In the genomic region with DNA sequence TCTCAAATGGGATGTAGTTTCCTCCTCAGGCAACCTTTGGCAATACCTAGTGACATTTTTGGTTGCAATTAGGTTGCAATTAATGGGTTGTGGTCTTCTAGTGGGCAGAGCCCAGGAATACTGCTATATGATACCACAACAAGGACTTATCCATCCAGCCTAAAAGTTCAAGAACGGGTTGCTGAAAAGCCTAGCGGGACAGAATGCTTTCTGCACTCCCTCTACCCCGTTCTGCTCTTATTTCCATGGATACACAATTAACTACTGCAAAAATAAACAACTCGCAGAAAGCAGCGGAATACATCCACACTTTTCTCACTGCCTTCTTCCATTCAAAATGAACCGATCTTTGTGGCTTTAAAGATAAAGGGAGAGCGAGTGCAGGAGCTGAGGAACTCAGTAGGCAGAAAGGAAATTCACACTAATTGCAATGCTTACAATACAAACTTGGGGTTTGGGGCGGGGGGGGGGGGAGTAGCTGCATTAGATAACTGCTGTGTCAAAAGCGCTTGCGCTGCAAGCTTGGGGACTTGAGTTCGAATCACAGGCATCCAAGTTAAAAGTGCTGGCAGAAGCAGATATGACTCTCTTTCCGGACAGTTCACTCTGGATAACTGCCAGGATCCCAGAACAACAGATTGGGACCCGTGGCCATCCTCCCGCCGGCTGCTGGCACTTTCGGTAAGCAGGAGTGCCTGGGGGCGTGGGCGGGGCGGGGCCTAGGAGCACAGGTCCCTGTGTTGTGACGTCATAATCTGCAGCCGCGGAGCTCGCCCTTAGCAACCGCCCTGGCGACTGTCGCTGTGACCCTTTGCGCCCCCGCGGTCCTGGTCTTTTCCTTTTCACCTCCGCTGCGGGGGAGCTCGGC, we compare ENCODE assay signal across 8 mouse cellular contexts. TPM values are rescaled to one million over a fixed set of nuclear protein-coding genes. Genes with fewer than 3 reads are reported as not detected.
A peak's percentile ranks its signal among the peaks of the same experiment; 100 is the strongest.
DNase-seq lines count a peak whose midpoint lies in the region; ATAC-seq lines count a peak whose summit lies in the region.

TSS of gene Spata7 (plus strand) at position 766 of the 868 bp plus-strand sequence.

- no peaks in the 10 kb centered on the region for H3K27me3 ChIP-seq in hindbrain, embryonic 16.5 days (replicated peaks; ENCODE audit: control insufficient read depth, insufficient read depth, low read length)

- peak within 1 kb of the TSS; percentile 81 for H3K9ac ChIP-seq in hindbrain, embryonic 16.5 days (ENCODE audit: low read depth, low read length)

- DNase-seq in ZHBTc4 (ENCODE audit: low read depth, low spot score) = peak; percentile 98
- DNase-seq in cerebellum, postnatal 4 days (ENCODE audit: low spot score in 2 of 2) = peak; percentile 60 to 86
- peak; percentile 70 for DNase-seq in gastrocnemius, adult 18-20 months (ENCODE audit: low spot score)
- peak; percentile 87 for DNase-seq in left cerebral cortex, adult 11 months (ENCODE audit: low spot score)
- DNase-seq in lung, postnatal 36 days = peak; percentile 89
- DNase-seq in retina, embryonic 14.5 days (ENCODE audit: low spot score) = peak; percentile 93
- peak; percentile 76 to 83 for DNase-seq in thymus, postnatal 36 days

- H3K4me3 ChIP-seq in hindbrain, embryonic 16.5 days (ENCODE audit: low read length) = peak within 1 kb of the TSS; percentile 88

- peaks cover under 1% of the 10 kb centered on the region; the same call in 1 of the 2 replicates for H3K36me3 ChIP-seq in hindbrain, embryonic 16.5 days (ENCODE audit: control insufficient read depth, insufficient read depth, low read length)

- H3K4me2 ChIP-seq in hindbrain, embryonic 16.5 days (ENCODE audit: low read length) = peak within 1 kb of the TSS; percentile 74

- peaks cover 5% of the 10 kb centered on the region for H3K9me3 ChIP-seq in hindbrain, embryonic 16.5 days (ENCODE audit: control insufficient read depth, low read length)

- ATAC-seq in hindbrain, embryonic 16.5 days = peak; percentile 93

- H3K27ac ChIP-seq in hindbrain, embryonic 16.5 days (ENCODE audit: low read depth, low read length) = peak within 1 kb of the TSS; percentile 70

- WGBS in hindbrain, embryonic 16.5 days = 3% methylated on average over 32 of the region's 32 CpGs

- H3K4me1 ChIP-seq in hindbrain, embryonic 16.5 days (ENCODE audit: control insufficient read depth, insufficient read depth, low read depth, low read length) = peaks cover 11% of the 10 kb centered on the region

RNA-seq across cellular contexts. Expression of gene Spata7, which starts in this region (rescaled TPM):
- total RNA-seq in gastrocnemius, adult 18-20 months (2021) = 1 to 10 TPM; 3.0 to 3.4 TPM
- 30.9 and 35.9 TPM in 2 replicates for polyA plus RNA-seq in hindbrain, embryonic 16.5 days (2015; fragmentation: Nextera tagmentation; extraction: Ambion mirVana)

Comparison
In these comparisons a context has a peak if more than half of its experiments do, and no peak if none do; other contexts are left out.
1. Peak in every context shown above with its lines: DNase-seq, ATAC-seq, H3K4me3 ChIP-seq and H3K27ac ChIP-seq.